Mouse (Mus musculus) hindbrain, embryonic 16.5 days (tissue): ENCODE measurements at regions not wholly inside any gene's neighbourhood (a gene's known extent, or its start where the extent isn't known, plus 50 kb on each side); places are given as distances from the start of the nearest gene placed in this dataset.

Experiments
- ATAC-seq: fragments of 200-750 bp; cut with Nextera tagmentation; 2 replicates; pipeline ENCODE4 v1.8.0; 2017; ENCODE audit warnings: moderate TSS enrichment, moderate library complexity
- H3K27ac ChIP-seq: fragments of 300-500 bp; sonication (generic); 2 replicates; pipeline ENCODE4 v1.5.1; 2014; ENCODE audit warnings: low read depth, mild to moderate bottlenecking, control low read depth, low read length, moderate library complexity
- H3K27me3 ChIP-seq: fragments of 300-500 bp; sonication (generic); replicated peaks from 2 replicates; pipeline ENCODE4 v1.6.1; 2014; ENCODE audit warnings: low read length; ENCODE audit not compliant: control insufficient read depth, insufficient read depth
- H3K36me3 ChIP-seq: fragments of 300-500 bp; sonication (generic); 2 replicates; pipeline ENCODE4 v1.6.1; 2014; ENCODE audit warnings: mild to moderate bottlenecking, low read length, moderate library complexity, mixed read lengths; ENCODE audit not compliant: control insufficient read depth, insufficient read depth
- H3K4me1 ChIP-seq: fragments of 300-500 bp; sonication (generic); 2 replicates; pipeline ENCODE4 v1.6.1; 2014; ENCODE audit warnings: low read depth, low read length; ENCODE audit not compliant: control insufficient read depth, insufficient read depth
- H3K4me2 ChIP-seq: fragments of 300-500 bp; sonication (generic); 2 replicates; pipeline ENCODE4 v1.6.1; 2014; ENCODE audit warnings: mild to moderate bottlenecking, low read length, control low read depth, moderate library complexity
- H3K4me3 ChIP-seq: fragments of 300-500 bp; sonication (generic); 2 replicates; pipeline ENCODE4 v1.5.1; 2014; ENCODE audit warnings: mild to moderate bottlenecking, low read length, control low read depth, moderate library complexity
- H3K9ac ChIP-seq: fragments of 300-500 bp; sonication (generic); 2 replicates; pipeline ENCODE4 v1.6.1; 2014; ENCODE audit warnings: low read depth, mild to moderate bottlenecking, control low read depth, low read length, moderate library complexity
- H3K9me3 ChIP-seq: fragments of 300-500 bp; sonication (generic); 2 replicates; pipeline ENCODE4 v1.6.1; 2014; ENCODE audit warnings: mild to moderate bottlenecking, low read length, moderate library complexity; ENCODE audit not compliant: control insufficient read depth
- WGBS: fragments of 180-500 bp; shearing (Covaris S2); extraction: QIAGEN DNeasy Blood & Tissue Kit; methylation state at CpG from one replicate; pipeline ENCODE4 v1.1.7; 2014; 5-methylcytosine and 5-hydroxymethylcytosine counted together

GRCm38 (mm10) chr3:137482546-137482945 lies 138.9 kb upstream of the Ddit4l start:
- Histone ChIP-seq H3K9me3 (no peaks in the 10 kb centered on the region; the same call in 1 of the 2 replicates), H3K4me3 (no peak overlapping the region), H3K36me3 (no peaks in the 10 kb centered on the region), H3K4me2 (no peak overlapping the region), H3K27ac (no peak overlapping the region), H3K9ac (no peak overlapping the region), H3K4me1 (no peaks in the 10 kb centered on the region), H3K27me3 (no peaks in the 10 kb centered on the region)
- WGBS: 53% methylated on average over 3 of the region's 3 CpGs
- ATAC-seq: no peak

DNA sequence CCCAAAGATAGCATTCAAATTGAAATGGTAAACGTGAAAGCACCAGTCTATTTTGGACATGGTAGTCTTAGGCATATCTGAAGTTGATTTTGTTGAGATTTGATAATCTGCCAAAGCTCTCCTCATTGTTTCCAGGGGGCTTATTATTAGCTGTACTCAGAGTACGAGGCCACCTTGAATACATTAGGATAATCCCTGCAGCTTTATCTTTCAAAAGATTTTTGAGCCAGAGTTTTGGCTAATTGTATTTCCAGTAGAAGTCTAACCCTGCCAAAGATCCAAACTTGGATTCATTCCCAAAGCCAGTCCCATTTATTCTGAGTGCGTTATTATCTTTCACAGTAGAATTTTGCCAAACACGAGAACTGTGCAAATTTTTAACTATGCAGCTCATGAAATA lies 138.4 kb upstream of the Ddit4l start:
- H3K4me2 ChIP-seq: no peak overlapping the region
- no peak overlapping the region for H3K9ac ChIP-seq
- H3K27me3 ChIP-seq: no peaks in the 10 kb centered on the region
- no peaks in the 10 kb centered on the region for H3K36me3 ChIP-seq
- H3K27ac ChIP-seq: no peak overlapping the region
- WGBS: 36% methylated on average over 4 of the region's 4 CpGs
- ATAC-seq: no peak
- H3K4me3 ChIP-seq: no peak overlapping the region
- H3K4me1 ChIP-seq: no peaks in the 10 kb centered on the region
- no peaks in the 10 kb centered on the region for H3K9me3 ChIP-seq

DNA sequence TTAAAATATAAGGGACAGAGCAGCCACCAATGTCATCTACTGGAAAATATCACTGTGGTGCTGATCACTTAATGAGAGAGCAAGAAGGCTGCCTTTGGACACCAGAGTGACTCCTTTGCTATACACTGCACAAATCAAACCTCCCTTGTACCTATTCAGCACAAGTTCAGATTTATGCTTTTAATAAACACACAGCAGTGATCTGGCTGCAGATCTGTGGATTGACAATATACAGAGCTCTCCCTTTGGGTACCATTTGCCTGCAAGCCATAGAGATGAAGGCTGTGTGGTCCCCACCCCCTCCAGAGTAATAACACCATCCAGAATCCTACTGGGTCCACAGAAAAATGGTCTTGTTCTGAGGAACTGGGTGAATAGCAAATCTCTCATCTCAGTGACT lies 131.8 kb upstream of the Ddit4l start:
- no peaks in the 10 kb centered on the region for H3K4me1 ChIP-seq
- H3K4me2 ChIP-seq: no peak overlapping the region
- H3K36me3 ChIP-seq: no peaks in the 10 kb centered on the region
- no peak overlapping the region for H3K9ac ChIP-seq
- ATAC-seq: peak; percentile 42; the same call in 1 of the 2 replicates
- H3K27ac ChIP-seq: no peak overlapping the region
- no peaks in the 10 kb centered on the region for H3K9me3 ChIP-seq
- H3K4me3 ChIP-seq: no peak overlapping the region
- H3K27me3 ChIP-seq: no peaks in the 10 kb centered on the region

- Histone ChIP-seq H3K9ac (no peak overlapping the region), H3K4me3 (no peak overlapping the region), H3K27ac (no peak overlapping the region), H3K27me3 (no peaks in the 10 kb centered on the region), H3K4me1 (no peaks in the 10 kb centered on the region), H3K4me2 (no peak overlapping the region), H3K36me3 (no peaks in the 10 kb centered on the region), H3K9me3 (no peaks in the 10 kb centered on the region)
- WGBS: 100% methylated on average over 1 of the region's 1 CpGs
- ATAC-seq: no peak
Measured at GRCm38 (mm10) chr3:137491508-137492019, 129.8 kb upstream of the Ddit4l start.

DNA sequence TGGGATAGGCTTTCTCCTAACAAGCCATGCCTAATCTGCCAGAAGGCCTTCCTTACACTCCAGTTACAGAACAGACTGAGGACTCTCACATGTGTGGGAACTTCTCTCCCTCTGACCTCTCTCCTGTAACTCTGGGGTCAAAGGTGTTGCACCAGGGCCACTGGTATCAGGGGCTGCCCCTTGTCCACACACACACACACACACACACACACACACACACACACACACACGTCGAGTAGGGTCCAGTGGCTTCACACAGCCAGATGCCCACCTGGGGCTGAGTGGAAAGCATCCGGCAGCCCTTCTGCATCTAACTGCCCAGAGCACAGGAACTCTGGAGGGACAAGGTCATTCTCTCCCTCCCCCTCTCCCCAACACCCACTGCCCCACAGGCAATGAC lies 123.1 kb upstream of the Ddit4l start:
- Histone ChIP-seq H3K9ac (no peak overlapping the region), H3K4me1 (no peaks in the 10 kb centered on the region), H3K27me3 (no peaks in the 10 kb centered on the region), H3K27ac (no peak overlapping the region), H3K9me3 (no peaks in the 10 kb centered on the region), H3K36me3 (no peaks in the 10 kb centered on the region), H3K4me2 (no peak overlapping the region), H3K4me3 (no peak overlapping the region)
- no peak for ATAC-seq
- 61% methylated on average over 3 of the region's 3 CpGs for WGBS

- 93% methylated on average over 1 of the region's 1 CpGs for WGBS
- H3K4me3 ChIP-seq: no peak overlapping the region
- no peak overlapping the region for H3K4me2 ChIP-seq
- H3K27ac ChIP-seq: no peak overlapping the region
- no peak for ATAC-seq
- H3K4me1 ChIP-seq: peaks cover 5% of the 10 kb centered on the region; the same call in 1 of the 2 replicates
- H3K27me3 ChIP-seq: no peaks in the 10 kb centered on the region
- no peaks in the 10 kb centered on the region for H3K9me3 ChIP-seq
- H3K9ac ChIP-seq: no peak overlapping the region
- H3K36me3 ChIP-seq: no peaks in the 10 kb centered on the region
Measured at GRCm38 (mm10) chr3:137511283-137511682, 110.1 kb upstream of the Ddit4l start.

- H3K27me3 ChIP-seq: no peaks in the 10 kb centered on the region
- no peak overlapping the region for H3K4me3 ChIP-seq
- 49% methylated on average over 2 of the region's 2 CpGs for WGBS
- no peak overlapping the region for H3K4me2 ChIP-seq
- H3K4me1 ChIP-seq: peaks cover 5% of the 10 kb centered on the region; the same call in 1 of the 2 replicates
- no peak for ATAC-seq
- H3K36me3 ChIP-seq: no peaks in the 10 kb centered on the region
- H3K27ac ChIP-seq: no peak overlapping the region
- H3K9ac ChIP-seq: no peak overlapping the region
- H3K9me3 ChIP-seq: no peaks in the 10 kb centered on the region
Measured at GRCm38 (mm10) chr3:137512411-137512810, 109.0 kb upstream of the Ddit4l start.

GRCm38 (mm10) chr3:137513026-137513425 lies 108.4 kb upstream of the Ddit4l start:
- H3K4me3 ChIP-seq: no peak overlapping the region
- no peaks in the 10 kb centered on the region for H3K36me3 ChIP-seq
- H3K27me3 ChIP-seq: no peaks in the 10 kb centered on the region
- H3K9ac ChIP-seq: no peak overlapping the region
- H3K4me2 ChIP-seq: no peak overlapping the region
- H3K4me1 ChIP-seq: peaks cover 5% of the 10 kb centered on the region; the same call in 1 of the 2 replicates
- ATAC-seq: peak; percentile 64; the same call in 1 of the 2 replicates
- H3K27ac ChIP-seq: no peak overlapping the region
- H3K9me3 ChIP-seq: no peaks in the 10 kb centered on the region
- 45% methylated on average over 6 of the region's 6 CpGs for WGBS

DNA sequence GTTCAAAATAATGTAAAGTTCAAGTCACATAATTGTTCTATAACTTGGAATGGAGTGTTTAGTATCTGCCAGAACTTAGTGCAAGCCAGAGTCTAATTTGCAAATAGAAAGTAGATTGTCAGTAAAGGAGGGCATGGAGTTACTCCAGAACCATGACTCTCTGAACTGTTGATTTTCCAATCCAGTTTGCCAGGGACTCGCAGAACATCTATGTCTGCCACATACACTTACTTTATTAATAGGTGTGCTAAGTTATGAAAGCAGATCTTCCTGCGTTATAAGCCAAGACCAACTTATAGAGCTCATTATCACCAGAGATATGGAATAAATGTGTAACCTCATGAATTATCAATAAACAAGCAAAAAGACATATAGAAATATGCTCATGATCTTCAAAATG lies 107.2 kb upstream of the Ddit4l start:
- Histone ChIP-seq H3K4me3 (no peak overlapping the region), H3K36me3 (no peaks in the 10 kb centered on the region), H3K4me1 (peaks cover 5% of the 10 kb centered on the region; the same call in 1 of the 2 replicates), H3K9ac (no peak overlapping the region), H3K4me2 (no peak overlapping the region), H3K27ac (no peak overlapping the region), H3K9me3 (no peaks in the 10 kb centered on the region), H3K27me3 (no peaks in the 10 kb centered on the region)
- ATAC-seq: no peak
- WGBS: 93% methylated on average over 2 of the region's 2 CpGs

- ATAC-seq: no peak
- H3K4me3 ChIP-seq: no peak overlapping the region
- H3K4me2 ChIP-seq: no peak overlapping the region
- H3K4me1 ChIP-seq: peaks cover 4% of the 10 kb centered on the region; the same call in 1 of the 2 replicates
- no peaks in the 10 kb centered on the region for H3K9me3 ChIP-seq
- no peak overlapping the region for H3K27ac ChIP-seq
- 26% methylated on average over 4 of the region's 4 CpGs for WGBS
- no peak overlapping the region for H3K9ac ChIP-seq
- no peaks in the 10 kb centered on the region for H3K27me3 ChIP-seq
- no peaks in the 10 kb centered on the region for H3K36me3 ChIP-seq
Measured at GRCm38 (mm10) chr3:137517433-137517832, 104.0 kb upstream of the Ddit4l start.
